Mouse (Mus musculus) adrenal gland, adult (tissue): ENCODE measurements around the gene Nxpe2.

ENCODE experiments used
- DNase-seq, 2 experiments: peaks; one replicate each; pipeline ENCODE4 v3.0.0; 2022 to 2023; ENCODE audit warnings: low spot score in 1 of 2; ENCODE audit not compliant: inconsistent age in 2 of 2

Gene Nxpe2

GRCm38 (mm10) chr9:48303564-48303963 lies 49.7 kb downstream of the Nxpe2 start:
- DNase-seq, result peak; percentile 20 to 41

- peak; percentile 57 to 73 for DNase-seq
Observed at GRCm38 (mm10) chr9:48298983-48299382, 54.3 kb downstream of the Nxpe2 start.

GRCm38 (mm10) chr9:48294754-48295153 lies 58.5 kb downstream of the Nxpe2 start:
- no peak for DNase-seq

GRCm38 (mm10) chr9:48290281-48290680 lies 63.0 kb downstream of the Nxpe2 start:
- DNase-seq, result no peak

- DNase-seq, result no peak
Observed at GRCm38 (mm10) chr9:48284221-48284620, 69.0 kb downstream of the Nxpe2 start.

- DNase-seq, result no peak
Observed at GRCm38 (mm10) chr9:48276831-48277230, 76.4 kb downstream of the Nxpe2 start.
